Mouse (Mus musculus): ENCODE results near the gene Bicral.

Bicral gene

GRCm38 (mm10) chr17:46857903-46858748, at the start of gene Bicral:
TSS of gene Bicral (minus strand) at chr17:46858482.
- peak; percentile 70 for DNase-seq (ENCODE audit: low spot score)

GRCm38 (mm10) chr17:46903876-46904490, 45.7 kb upstream of the Bicral start:
- peak; percentile 80 for DNase-seq (ENCODE audit: low spot score)

- no peak for DNase-seq (ENCODE audit: low spot score)
Observed at GRCm38 (mm10) chr17:46900941-46901340, 42.7 kb upstream of the Bicral start.

GRCm38 (mm10) chr17:46897221-46897950, 39.1 kb upstream of the Bicral start:
- DNase-seq (ENCODE audit: low spot score), result no peak

DNA sequence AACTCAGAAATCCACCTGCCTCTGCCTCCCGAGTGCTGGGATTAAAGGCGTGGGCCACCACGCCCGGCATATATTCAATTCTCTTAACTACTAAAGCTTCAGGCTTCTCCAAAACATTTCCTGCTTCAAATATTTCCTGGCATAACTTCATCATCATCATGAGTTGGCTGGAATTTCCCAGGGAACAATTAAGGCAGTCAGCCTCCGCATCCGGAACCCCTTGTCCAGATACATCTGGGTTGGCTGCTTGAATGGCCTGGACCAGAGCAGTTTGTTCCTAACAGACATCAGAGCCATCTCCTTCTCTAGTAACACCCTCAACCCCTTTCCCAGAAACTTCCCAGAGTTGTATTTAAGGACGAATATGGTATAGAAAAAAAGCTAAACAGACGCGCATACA, 37.1 kb upstream of the Bicral start:
- DNase-seq (ENCODE audit: low spot score), result no peak

DNA sequence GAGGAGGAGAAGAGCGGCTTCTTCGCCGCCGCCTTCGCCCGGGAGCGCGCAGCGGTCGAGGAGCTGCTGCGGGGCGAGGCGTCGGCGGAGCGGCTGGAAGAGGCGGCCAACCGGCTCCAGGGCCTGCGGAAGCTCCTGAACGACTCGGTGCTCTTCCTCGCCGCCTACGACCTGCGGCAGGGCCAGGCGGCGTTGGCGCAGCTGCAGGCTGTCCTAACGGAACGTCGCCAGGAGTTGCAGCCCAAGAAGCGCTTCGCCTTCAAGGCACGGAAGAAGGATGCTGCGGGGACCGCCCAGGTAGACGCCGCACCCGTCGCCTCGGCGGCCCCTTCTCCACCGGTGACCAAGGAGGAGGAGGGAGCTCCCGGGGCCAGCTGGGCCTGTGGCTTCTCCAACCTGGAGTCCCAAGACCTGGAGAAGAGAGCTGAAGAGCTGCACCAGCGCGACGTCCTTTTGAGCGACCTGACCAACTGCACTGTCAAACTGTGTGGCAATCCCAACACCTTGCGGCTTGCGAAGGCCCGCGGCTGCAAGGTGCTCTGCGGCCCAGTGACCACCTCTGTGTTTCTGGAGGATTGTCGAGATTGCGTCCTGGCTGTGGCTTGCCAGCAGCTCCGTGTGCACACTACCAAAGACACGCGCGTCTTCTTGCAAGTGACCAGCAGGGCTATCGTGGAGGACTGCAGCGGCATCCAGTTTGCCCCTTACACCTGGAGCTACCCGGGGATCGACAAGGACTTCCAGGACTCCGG, 32.7 kb upstream of the Bicral start:
- DNase-seq (ENCODE audit: low spot score), result peak; percentile 49

DNA sequence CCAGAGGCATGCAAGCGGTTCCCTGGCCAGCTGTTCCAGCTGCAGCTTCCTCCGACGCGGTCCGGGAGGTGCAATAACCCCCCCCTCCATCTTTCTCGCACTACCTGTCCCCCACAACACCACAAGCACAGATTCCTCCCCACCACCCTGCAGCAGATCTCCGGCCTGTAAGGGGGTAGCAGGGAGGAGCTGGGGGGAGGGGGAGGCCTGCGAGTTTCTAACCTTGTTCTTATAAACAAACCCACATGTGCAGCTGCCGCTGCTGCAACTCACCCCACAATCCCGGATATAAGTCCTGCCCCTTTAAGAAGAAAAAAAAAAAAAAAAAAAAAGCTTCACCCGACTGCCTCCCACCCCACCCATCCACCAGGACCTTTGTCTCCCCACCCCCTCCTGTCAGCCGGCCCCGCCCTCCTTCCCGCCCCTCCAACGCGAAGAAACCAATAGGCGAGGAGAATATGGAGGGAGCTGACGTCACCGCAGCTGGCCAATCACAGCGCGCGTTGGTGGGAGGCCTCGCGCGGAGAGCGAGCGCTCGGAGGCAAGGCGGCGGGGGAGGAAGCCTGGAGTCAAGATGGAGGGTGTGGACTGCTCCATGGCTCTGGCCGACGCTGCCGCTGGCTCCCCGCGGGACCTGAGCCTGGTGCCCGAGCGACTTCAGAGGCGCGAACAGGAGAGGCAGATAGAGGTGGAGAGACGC, 32.0 kb upstream of the Bicral start, which contains the start of gene Tbcc:
Gene Tbcc (plus strand): TSS at position 569 of the 700 bp plus-strand sequence.
- DNase-seq (ENCODE audit: low spot score), result peak; percentile 98

DNA sequence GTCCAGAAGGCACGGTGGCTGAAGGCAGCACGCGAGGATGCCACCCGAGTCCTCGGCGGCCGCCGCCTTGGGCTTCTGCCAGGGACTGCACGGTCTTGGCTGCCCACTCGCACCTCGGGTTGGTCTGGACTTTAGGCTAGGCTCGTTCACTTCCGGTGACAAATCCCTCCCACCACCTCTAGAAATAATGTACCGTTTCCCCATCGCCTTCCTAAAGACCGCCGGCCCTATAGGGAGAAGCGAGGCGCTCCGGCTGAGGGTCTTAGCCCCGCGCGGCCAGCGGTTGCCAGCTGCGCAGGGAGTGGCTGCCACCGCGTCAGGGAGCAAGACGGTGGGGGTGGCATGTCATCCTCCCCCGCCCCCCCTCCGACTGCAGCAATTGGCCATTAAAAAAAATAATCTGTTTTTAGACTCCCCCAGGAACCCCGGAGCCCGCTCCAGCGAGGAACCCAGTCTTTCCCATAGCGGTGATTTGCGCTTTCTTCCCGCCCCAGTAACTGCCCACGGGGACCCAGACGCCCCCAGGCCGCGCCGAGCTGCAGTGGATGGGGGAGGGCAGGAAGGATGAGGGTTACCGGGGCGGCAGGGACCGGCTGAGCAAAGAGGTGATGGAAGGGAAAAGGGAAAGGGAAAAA, 31.3 kb upstream of the Bicral start:
- DNase-seq (ENCODE audit: low spot score), result peak; percentile 79

DNA sequence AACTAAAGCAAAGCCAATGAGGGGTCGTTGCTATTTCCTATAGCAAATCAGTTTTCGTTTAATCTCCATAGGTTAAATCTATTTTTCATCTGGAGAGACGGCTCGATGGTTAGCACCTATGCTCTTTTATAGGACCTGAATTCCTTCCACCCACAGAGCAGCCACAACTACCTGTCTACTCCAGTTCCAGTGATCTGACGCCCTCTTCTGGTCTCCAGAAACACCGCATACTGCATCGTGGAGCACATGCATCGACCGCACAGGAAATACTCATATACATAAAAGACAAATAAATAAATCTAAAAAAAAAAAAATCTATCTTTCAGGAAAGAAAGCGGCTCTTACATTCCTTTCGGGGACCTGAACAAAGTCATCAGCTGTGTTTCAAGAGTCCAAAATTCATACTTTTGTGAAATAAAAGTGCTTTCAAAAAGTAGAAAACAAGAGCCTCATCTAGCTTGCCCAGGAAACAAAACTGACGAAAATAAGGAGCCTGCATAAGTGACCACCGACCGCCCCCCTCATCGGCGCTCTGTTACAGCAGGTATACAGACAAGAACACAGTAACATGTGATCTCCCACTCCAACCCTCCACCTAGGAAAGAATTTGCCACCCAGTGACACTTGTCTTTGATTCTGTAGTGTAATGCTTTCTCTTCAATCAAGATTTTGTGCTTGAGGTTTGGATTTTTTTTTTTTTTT, 30.4 kb upstream of the Bicral start:
- DNase-seq (ENCODE audit: low spot score), result peak; percentile 61

DNA sequence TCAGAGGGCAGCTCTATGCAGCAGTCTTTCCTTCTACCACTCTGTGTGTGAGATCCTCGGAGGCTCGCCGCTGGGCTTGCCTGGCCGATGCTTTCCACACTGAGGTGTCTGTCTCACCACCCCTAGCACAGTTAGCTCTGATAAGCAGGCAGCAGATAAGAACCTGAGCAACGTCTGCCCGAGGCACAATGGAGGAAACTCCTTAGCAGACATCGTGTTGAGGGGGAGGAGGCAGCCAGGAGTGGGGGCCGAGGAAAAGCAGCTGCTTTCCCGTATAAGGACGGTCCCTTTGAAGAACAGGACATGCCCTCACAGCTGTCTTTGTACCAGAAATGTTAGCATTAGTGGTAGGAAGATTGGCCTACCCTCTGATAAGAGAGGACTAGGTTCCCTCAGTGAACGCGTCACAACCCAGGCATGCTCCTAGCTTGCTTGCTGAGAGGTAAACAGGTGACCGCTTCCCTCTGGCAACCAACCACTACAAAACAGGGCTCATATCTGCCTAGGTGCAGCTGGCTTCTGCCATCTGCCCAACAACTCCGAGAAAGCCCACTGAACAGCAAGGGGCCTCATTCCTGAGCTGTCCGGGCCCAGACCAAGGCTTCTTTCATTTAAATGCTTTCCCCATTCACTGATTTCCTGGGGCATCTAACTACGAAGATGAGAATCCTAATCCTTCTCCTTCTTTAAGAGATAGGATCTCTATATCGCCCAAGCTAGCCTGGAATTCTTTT, 27.8 kb upstream of the Bicral start:
- no peak for DNase-seq (ENCODE audit: low spot score)

DNA sequence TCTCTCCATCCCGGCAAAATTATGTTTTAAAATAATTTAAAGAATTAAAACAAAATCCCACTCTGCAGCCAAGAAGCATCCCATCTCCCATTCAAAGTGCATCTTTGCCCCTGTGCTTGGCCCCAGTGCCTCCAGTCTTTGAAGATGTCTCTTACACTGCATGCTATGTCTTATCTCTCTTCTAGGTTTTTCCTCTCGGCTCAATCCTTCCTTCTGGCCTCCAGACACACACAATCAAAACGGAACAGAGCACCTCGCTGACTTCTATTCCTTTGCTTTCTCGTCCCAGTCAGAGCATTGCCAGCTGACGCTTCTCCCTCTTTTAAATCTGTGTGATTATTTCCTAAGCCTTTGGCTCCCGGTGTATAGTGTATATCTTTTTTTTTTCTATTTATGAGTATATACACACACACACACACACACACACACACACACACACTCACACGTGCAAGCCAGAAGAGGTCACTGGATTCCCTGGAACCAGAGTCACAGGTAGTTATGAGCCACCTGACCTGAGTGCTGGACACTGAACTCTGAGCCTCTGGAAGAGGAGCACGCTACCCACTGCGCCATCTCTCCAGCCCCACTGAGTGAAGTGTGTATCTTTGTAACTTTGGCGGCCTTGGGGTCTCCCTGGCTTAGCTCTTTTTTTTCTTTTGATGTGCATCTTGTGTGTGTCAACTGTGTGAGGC, 27.1 kb upstream of the Bicral start:
- no peak for DNase-seq (ENCODE audit: low spot score)

DNA sequence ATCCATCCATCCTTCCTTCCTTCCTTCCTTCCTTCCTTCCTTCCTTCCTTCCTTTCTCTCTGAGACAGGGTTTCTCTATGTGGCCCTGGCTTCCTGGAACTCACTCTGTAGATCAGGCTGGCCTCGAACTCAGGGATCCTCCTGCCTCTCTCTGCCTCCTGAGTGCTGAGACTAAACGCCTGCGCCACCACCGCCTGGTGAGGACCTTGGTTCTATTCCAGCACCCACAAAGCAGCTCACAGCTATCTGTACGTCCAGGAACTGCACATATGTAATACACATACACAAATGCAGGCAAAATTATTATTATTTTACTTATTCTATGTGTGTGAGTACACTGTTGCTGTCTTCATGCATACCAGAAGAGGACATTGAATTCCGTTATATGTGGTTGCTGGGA, 26.5 kb upstream of the Bicral start:
- no peak for DNase-seq (ENCODE audit: low spot score)

DNA sequence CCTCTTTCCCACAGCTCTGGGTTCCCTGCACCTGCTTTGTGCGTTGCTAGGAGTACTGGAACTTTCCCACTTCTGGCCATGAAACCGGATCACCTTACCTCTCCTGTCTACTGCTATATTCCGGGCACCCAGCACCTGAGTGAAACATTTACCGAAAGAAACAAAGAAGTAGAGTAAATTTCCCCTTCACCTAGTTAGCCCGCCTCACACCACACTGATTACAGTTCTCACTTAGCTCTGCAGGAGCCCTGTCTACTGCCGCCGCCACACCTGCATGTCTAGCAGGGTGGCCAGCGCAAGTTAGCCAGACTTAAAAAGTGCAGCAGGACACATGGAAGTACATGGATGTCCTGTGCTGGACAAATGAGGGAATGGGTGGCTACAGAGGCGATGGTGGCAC, 24.8 kb upstream of the Bicral start:
- no peak for DNase-seq (ENCODE audit: low spot score)

DNA sequence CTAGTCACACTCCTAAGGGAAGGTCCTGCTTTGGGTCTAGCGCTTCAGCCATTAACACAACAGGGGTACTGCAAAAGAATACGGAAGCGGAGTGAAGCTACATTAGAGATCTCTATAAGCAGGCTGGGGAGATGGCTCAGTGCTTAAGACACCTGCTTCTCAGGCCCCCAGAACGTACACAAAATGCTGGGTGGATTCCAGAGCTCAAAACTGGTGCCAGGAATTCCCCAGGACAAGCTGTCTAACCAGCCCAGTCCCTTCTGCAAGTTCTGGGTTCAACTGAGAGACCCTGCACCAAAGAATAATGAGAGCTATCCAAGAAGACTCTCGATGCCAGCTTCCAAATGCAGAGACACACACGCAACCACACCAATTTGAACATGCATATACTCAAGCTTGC, 23.4 kb upstream of the Bicral start:
- no peak for DNase-seq (ENCODE audit: low spot score)

DNA sequence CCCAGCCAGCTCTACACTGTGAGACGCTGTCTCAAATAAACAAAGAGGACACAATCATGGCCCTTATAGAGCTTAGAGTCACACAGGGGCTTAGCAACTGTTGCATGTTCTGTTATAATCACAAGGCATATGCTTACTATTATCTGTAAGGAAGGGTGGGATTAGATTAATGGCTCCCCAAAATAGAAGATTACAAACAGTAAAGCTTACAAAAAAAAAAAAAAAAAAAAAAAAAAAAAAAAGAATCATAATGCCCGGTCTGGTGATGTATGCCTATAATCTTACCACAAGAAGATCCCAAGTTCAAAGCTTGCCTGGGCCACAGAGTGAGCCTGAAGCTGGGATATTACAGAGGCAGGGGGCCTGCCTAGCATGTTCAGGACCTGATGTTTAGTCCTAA, 22.0 kb upstream of the Bicral start:
- no peak for DNase-seq (ENCODE audit: low spot score)

DNA sequence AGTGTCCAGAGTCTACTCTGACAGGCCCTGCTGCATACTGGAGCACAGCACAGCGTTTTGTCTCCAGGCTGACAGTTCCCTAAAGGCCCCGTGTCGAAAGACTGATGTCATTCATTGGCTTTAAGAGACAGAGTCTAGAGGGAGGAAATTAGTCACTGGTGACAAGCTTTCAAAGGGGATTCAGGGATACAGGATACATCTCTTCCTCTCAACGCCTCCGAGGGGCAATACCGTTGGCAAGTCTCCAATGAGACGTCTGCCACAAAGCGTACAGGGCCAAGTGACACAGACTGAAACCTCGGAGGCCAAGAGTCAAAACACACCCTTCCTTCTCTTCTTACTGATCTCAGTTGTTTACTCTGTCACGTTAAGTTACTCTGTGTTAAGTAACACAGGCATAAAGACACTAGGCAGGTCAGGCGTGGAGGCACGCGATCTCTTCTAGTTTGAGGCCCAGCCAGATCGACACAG, 21.6 kb upstream of the Bicral start:
- no peak for DNase-seq (ENCODE audit: low spot score)

GRCm38 (mm10) chr17:46877061-46877460, 18.8 kb upstream of the Bicral start:
- DNase-seq (ENCODE audit: low spot score), result no peak

- DNase-seq (ENCODE audit: low spot score), result no peak
Observed at GRCm38 (mm10) chr17:46876371-46876950, 18.2 kb upstream of the Bicral start.

DNA sequence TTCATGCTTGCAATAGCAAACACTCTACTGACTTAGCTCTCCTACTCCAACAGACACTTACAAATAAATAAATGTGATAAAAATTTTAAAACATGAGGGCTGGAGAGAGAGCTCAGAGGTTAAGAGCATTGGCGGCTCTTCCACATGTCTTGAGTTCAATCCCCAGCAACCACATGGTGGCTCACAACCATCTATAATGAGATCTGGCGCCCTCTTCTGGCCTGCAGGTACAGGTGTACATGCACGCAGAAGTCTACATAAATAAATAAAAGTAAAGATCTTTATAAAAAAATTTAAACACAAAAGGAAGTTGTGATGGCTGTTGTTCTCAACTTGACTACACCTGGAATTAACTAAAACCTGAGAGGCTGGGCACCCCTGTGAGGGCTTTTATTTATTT, 17.3 kb upstream of the Bicral start:
- DNase-seq (ENCODE audit: low spot score), result no peak

Data from layer of hippocampus, adult 11-12 months (tissue).